Mouse (Mus musculus) embryonic facial prominence, embryonic 15.5 days (tissue): ENCODE data around the gene Luzp1. TPM values are rescaled to one million over a fixed set of nuclear protein-coding genes. Genes with fewer than 3 reads are reported as not detected.

Experiments used
- ATAC-seq: fragments of 200-750 bp; cut with Nextera tagmentation; 2 replicates; pipeline ENCODE4 v1.8.0; 2017; ENCODE audit warnings: low read depth, moderate TSS enrichment; ENCODE audit not compliant: insufficient number of reproducible peaks, low FRiP score, low TSS enrichment
- H3K27ac ChIP-seq: fragments of 300-500 bp; sonication (generic); replicated peaks from 2 replicates; pipeline ENCODE4 v1.5.1; 2015; ENCODE audit warnings: mild to moderate bottlenecking, inconsistent platforms
- H3K27me3 ChIP-seq: fragments of 300-500 bp; sonication (generic); 2 replicates; pipeline ENCODE4 v1.6.1; 2015; ENCODE audit warnings: inconsistent platforms
- H3K36me3 ChIP-seq: fragments of 300-500 bp; sonication (generic); 2 replicates; pipeline ENCODE4 v1.6.1; 2015; ENCODE audit warnings: mild to moderate bottlenecking, inconsistent platforms
- H3K4me1 ChIP-seq: fragments of 300-500 bp; sonication (generic); 2 replicates; pipeline ENCODE4 v1.6.1; 2015; ENCODE audit warnings: inconsistent platforms
- H3K4me2 ChIP-seq: fragments of 300-500 bp; sonication (generic); replicated peaks from 2 replicates; pipeline ENCODE4 v1.6.1; 2015; ENCODE audit warnings: mild to moderate bottlenecking, inconsistent platforms
- H3K4me3 ChIP-seq: fragments of 300-500 bp; sonication (generic); replicated peaks from 2 replicates; pipeline ENCODE4 v1.5.1; 2015; ENCODE audit warnings: mild to moderate bottlenecking, inconsistent platforms
- H3K9ac ChIP-seq: fragments of 300-500 bp; sonication (generic); 2 replicates; pipeline ENCODE4 v1.6.1; 2015; ENCODE audit warnings: inconsistent platforms
- H3K9me3 ChIP-seq: fragments of 300-500 bp; sonication (generic); replicated peaks from 2 replicates; pipeline ENCODE4 v1.6.1; 2016; ENCODE audit warnings: inconsistent platforms
- WGBS: fragments of 180-500 bp; shearing (Covaris S2); methylation state at CpG from one replicate; pipeline ENCODE4 v1.1.7; 2015; 5-methylcytosine and 5-hydroxymethylcytosine counted together
- polyA plus RNA-seq: library from polyadenylated mRNA; unstranded; fragments of >200 nt; fragmentation: Nextera tagmentation; extraction: Ambion mirVana; gene quantifications from 2 replicates; pipeline ENCODE4 v1.2.1, GENCODE M21; 2015

Luzp1 gene
- polyA plus RNA-seq, result 114 and 124 TPM in 2 replicates

GRCm38 (mm10) chr4:136469371-136469903 is at the start of gene Luzp1:
Gene Luzp1, plus strand, starts transcription at chr4:136469761.
- Histone ChIP-seq H3K36me3 (no peaks in the 10 kb centered on the region), H3K9me3 (no peaks in the 10 kb centered on the region), H3K27me3 (no peaks in the 10 kb centered on the region), H3K4me1 (peaks cover 34% of the 10 kb centered on the region), H3K27ac (peak within 1 kb of the TSS; percentile 98), H3K4me3 (peak within 1 kb of the TSS; percentile 89), H3K4me2 (peak within 1 kb of the TSS; percentile 65), H3K9ac (peak within 1 kb of the TSS; percentile 75)
- WGBS, result 1% methylated on average over 36 of the region's 36 CpGs
- ATAC-seq, result peak; percentile 90

- Histone ChIP-seq H3K27ac (no peak within 1 kb of the TSS), H3K4me3 (peak within 1 kb of the TSS; percentile 53), H3K4me1 (peaks cover 16% of the 10 kb centered on the region), H3K36me3 (no peaks in the 10 kb centered on the region), H3K4me2 (peak within 1 kb of the TSS; percentile 98), H3K9ac (peak within 1 kb of the TSS; percentile 5; the same call in 1 of the 2 replicates), H3K9me3 (no peaks in the 10 kb centered on the region), H3K27me3 (peaks cover 40% of the 10 kb centered on the region)
- ATAC-seq, result no peak
- 65% methylated on average over 9 of the region's 9 CpGs for WGBS
These were observed 46.3 kb upstream of the Luzp1 start, which contains the start of gene Htr1d for GRCm38 (mm10) chr4:136423224-136423623. Gene Htr1d, plus strand, starts transcription at chr4:136423524.

GRCm38 (mm10) chr4:136424120-136424999 is 45.2 kb upstream of the Luzp1 start:
- Histone ChIP-seq H3K9me3 (no peaks in the 10 kb centered on the region), H3K4me2 (peak overlapping the region; percentile 98), H3K36me3 (no peaks in the 10 kb centered on the region), H3K27ac (no peak overlapping the region), H3K4me3 (peak overlapping the region; percentile 53), H3K4me1 (peaks cover 13% of the 10 kb centered on the region), H3K27me3 (peaks cover 40% of the 10 kb centered on the region), H3K9ac (peak overlapping the region; percentile 5; the same call in 1 of the 2 replicates)
- peak; percentile 50; the same call in 1 of the 2 replicates for ATAC-seq
- WGBS, result under 1% methylated on average over 70 of the region's 70 CpGs

- H3K9ac ChIP-seq, result no peak overlapping the region
- no peak overlapping the region for H3K27ac ChIP-seq
- peaks cover 13% of the 10 kb centered on the region for H3K4me1 ChIP-seq
- H3K27me3 ChIP-seq, result peaks cover 40% of the 10 kb centered on the region
- H3K4me2 ChIP-seq, result peak overlapping the region; percentile 98
- peak overlapping the region; percentile 53 for H3K4me3 ChIP-seq
- 2% methylated on average over 15 of the region's 15 CpGs for WGBS
- H3K9me3 ChIP-seq, result no peaks in the 10 kb centered on the region
- H3K36me3 ChIP-seq, result no peaks in the 10 kb centered on the region
- ATAC-seq, result no peak
These were observed 44.6 kb upstream of the Luzp1 start for GRCm38 (mm10) chr4:136425000-136425288.

GRCm38 (mm10) chr4:136430609-136431375 is 38.8 kb upstream of the Luzp1 start:
- ATAC-seq, result 0 out of 2 replicates have a peak, but pooled peaks have one; percentile 39
- Histone ChIP-seq H3K9ac (no peak overlapping the region), H3K36me3 (no peaks in the 10 kb centered on the region), H3K4me2 (no peak overlapping the region), H3K9me3 (no peaks in the 10 kb centered on the region), H3K4me1 (peaks cover 12% of the 10 kb centered on the region), H3K27ac (0 out of 2 replicates have a peak overlapping the region, but pooled peaks have one; percentile 17), H3K27me3 (no peaks in the 10 kb centered on the region), H3K4me3 (no peak overlapping the region)
- WGBS, result 33% methylated on average over 11 of the region's 11 CpGs

- no peak for ATAC-seq
- WGBS, result 4% methylated on average over 3 of the region's 3 CpGs
These were observed 38.2 kb upstream of the Luzp1 start for GRCm38 (mm10) chr4:136431376-136431693.

GRCm38 (mm10) chr4:136434029-136434428 is 35.5 kb upstream of the Luzp1 start:
- WGBS, result 74% methylated on average over 4 of the region's 4 CpGs
- ATAC-seq, result no peak
- H3K9ac ChIP-seq, result no peak overlapping the region
- H3K27ac ChIP-seq, result no peak overlapping the region
- H3K4me2 ChIP-seq, result no peak overlapping the region
- H3K36me3 ChIP-seq, result no peaks in the 10 kb centered on the region
- H3K4me1 ChIP-seq, result peaks cover 17% of the 10 kb centered on the region
- H3K4me3 ChIP-seq, result no peak overlapping the region
- H3K9me3 ChIP-seq, result no peaks in the 10 kb centered on the region
- H3K27me3 ChIP-seq, result no peaks in the 10 kb centered on the region

More at GRCm38 (mm10) chr4:136431376-136431693, 38.2 kb upstream of the Luzp1 start:
- Histone ChIP-seq H3K4me1 (peaks cover 12% of the 10 kb centered on the region), H3K27ac (no peak overlapping the region), H3K9ac (no peak overlapping the region), H3K27me3 (no peaks in the 10 kb centered on the region), H3K9me3 (no peaks in the 10 kb centered on the region), H3K4me2 (no peak overlapping the region), H3K36me3 (no peaks in the 10 kb centered on the region), H3K4me3 (no peak overlapping the region)

GRCm38 (mm10) chr4:136439106-136439505 is 30.5 kb upstream of the Luzp1 start:
- no peaks in the 10 kb centered on the region for H3K36me3 ChIP-seq
- H3K4me3 ChIP-seq, result no peak overlapping the region
- no peak overlapping the region for H3K9ac ChIP-seq
- no peaks in the 10 kb centered on the region for H3K27me3 ChIP-seq
- 0 out of 2 replicates have a peak, but pooled peaks have one; percentile 51 for ATAC-seq
- 0 out of 2 replicates have a peak, but pooled peaks cover 5% of the 10 kb centered on the region for H3K4me1 ChIP-seq
- H3K9me3 ChIP-seq, result no peaks in the 10 kb centered on the region
- H3K4me2 ChIP-seq, result no peak overlapping the region
- 53% methylated on average over 4 of the region's 4 CpGs for WGBS
- H3K27ac ChIP-seq, result 0 out of 2 replicates have a peak overlapping the region, but pooled peaks have one; percentile 69

GRCm38 (mm10) chr4:136441354-136442043 is 28.1 kb upstream of the Luzp1 start:
- no peaks in the 10 kb centered on the region for H3K27me3 ChIP-seq
- H3K4me2 ChIP-seq, result no peak overlapping the region
- no peaks in the 10 kb centered on the region for H3K36me3 ChIP-seq
- no peak overlapping the region for H3K9ac ChIP-seq
- no peak overlapping the region for H3K27ac ChIP-seq
- H3K9me3 ChIP-seq, result no peaks in the 10 kb centered on the region
- WGBS, result 79% methylated on average over 15 of the region's 15 CpGs
- H3K4me1 ChIP-seq, result 0 out of 2 replicates have a peak, but pooled peaks cover 5% of the 10 kb centered on the region
- no peak for ATAC-seq
- no peak overlapping the region for H3K4me3 ChIP-seq

GRCm38 (mm10) chr4:136444561-136444960 is 25.0 kb upstream of the Luzp1 start:
- Histone ChIP-seq H3K4me1 (no peaks in the 10 kb centered on the region), H3K36me3 (no peaks in the 10 kb centered on the region), H3K4me3 (no peak overlapping the region), H3K4me2 (no peak overlapping the region), H3K9ac (no peak overlapping the region), H3K9me3 (no peaks in the 10 kb centered on the region), H3K27me3 (no peaks in the 10 kb centered on the region), H3K27ac (no peak overlapping the region)
- ATAC-seq, result no peak
- WGBS, result 74% methylated on average over 4 of the region's 4 CpGs
